Mouse (Mus musculus) forebrain, embryonic 12.5 days (tissue): ENCODE results near the gene Mfsd4b5. TPM values are rescaled to one million over a fixed set of nuclear protein-coding genes. Genes with fewer than 3 reads are reported as not detected.
"Not testable (repeated sequence)": the region's sequence is repeated elsewhere in the genome, so short reads cannot be mapped to it uniquely, and the experiment has no call there.

ENCODE experiments used
- ATAC-seq: fragments of 200-750 bp; cut with Nextera tagmentation; 2 replicates; pipeline ENCODE4 v1.8.0; 2017; ENCODE audit warnings: moderate TSS enrichment; ENCODE audit not compliant: low FRiP score
- H3K27ac ChIP-seq: fragments of 300-500 bp; sonication (generic); 2 replicates; pipeline ENCODE4 v1.5.1; 2016; ENCODE audit warnings: mild to moderate bottlenecking
- H3K27me3 ChIP-seq: fragments of 300-500 bp; sonication (generic); 2 replicates; pipeline ENCODE4 v1.6.1; 2016; ENCODE audit warnings: mild to moderate bottlenecking
- H3K36me3 ChIP-seq: fragments of 300-500 bp; sonication (generic); replicated peaks from 2 replicates; pipeline ENCODE4 v1.6.1; 2016; ENCODE audit warnings: mild to moderate bottlenecking
- H3K4me1 ChIP-seq: fragments of 300-500 bp; sonication (generic); 2 replicates; pipeline ENCODE4 v1.6.1; 2016
- H3K4me2 ChIP-seq: fragments of 300-500 bp; sonication (generic); 2 replicates; pipeline ENCODE4 v1.6.1; 2016; ENCODE audit warnings: mild to moderate bottlenecking, moderate library complexity
- H3K4me3 ChIP-seq: fragments of 300-500 bp; sonication (generic); replicated peaks from 2 replicates; pipeline ENCODE4 v1.5.1; 2016; ENCODE audit warnings: mild to moderate bottlenecking
- H3K9ac ChIP-seq: fragments of 300-500 bp; sonication (generic); 2 replicates; pipeline ENCODE4 v1.6.1; 2016; ENCODE audit warnings: mild to moderate bottlenecking
- H3K9me3 ChIP-seq: fragments of 300-500 bp; sonication (generic); 2 replicates; pipeline ENCODE4 v1.6.1; 2016
- WGBS: fragments of 180-500 bp; shearing (Covaris S2); methylation state at CpG from one replicate; pipeline ENCODE4 v1.1.7; 2016; 5-methylcytosine and 5-hydroxymethylcytosine counted together
- polyA plus RNA-seq: library from polyadenylated mRNA; unstranded; fragments of >200 nt; fragmentation: Nextera tagmentation; extraction: Ambion mirVana; gene quantifications from 2 replicates; pipeline ENCODE4 v1.2.1, GENCODE M21; 2016

The Mfsd4b5 gene
- polyA plus RNA-seq, 1 experiment from 2014 or later: not detected

DNA sequence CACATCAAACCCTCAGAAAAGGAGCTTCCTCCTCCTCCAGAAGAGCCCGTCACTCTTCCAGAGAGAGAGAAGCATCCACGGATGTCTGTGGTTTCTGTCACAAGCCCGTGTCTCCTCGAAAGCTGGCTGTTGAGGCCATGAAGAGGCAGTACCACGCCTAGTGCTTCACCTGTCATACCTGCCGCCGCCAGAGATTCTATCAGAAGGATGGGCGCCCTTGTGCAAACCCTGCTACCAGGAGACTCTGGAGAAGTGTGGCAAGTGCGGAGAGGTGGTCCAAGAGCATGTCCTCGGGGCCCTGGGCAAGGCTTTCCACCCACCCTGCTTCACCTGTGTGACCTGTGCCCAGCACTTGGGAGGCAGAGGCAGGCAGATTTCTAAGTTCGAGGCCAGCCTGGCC, 23.1 kb upstream of the Mfsd4b5 start:
- ATAC-seq: no peak
- no peak overlapping the region for H3K9ac ChIP-seq
- H3K4me3 ChIP-seq: no peak overlapping the region
- no peak overlapping the region for H3K27ac ChIP-seq
- no peaks in the 10 kb centered on the region for H3K27me3 ChIP-seq
- H3K9me3 ChIP-seq: no peaks in the 10 kb centered on the region
- 84% methylated on average over 11 of the region's 11 CpGs for WGBS
- H3K36me3 ChIP-seq: no peaks in the 10 kb centered on the region
- H3K4me1 ChIP-seq: no peaks in the 10 kb centered on the region
- no peak overlapping the region for H3K4me2 ChIP-seq

DNA sequence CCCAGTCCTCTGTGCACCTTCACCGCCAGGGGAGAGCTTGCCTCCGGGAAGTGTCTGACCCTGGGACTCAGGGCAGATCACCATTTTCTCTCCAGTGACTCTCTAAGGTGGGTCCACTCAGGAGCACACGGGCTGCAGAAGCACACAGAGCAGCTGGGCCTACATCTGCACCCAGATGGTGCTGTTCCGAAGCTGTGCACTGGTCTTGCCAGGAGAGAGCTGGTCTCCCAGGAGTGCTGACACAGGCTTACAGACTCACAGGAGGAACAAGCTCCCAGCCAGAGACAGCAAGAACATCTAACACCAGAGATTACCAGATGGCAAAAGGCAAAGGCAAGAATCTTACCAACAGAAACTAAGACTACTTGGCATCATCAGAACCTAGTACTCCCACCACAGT, 22.4 kb upstream of the Mfsd4b5 start:
- H3K9ac ChIP-seq, H3K4me2 ChIP-seq, H3K4me3 ChIP-seq, H3K4me1 ChIP-seq, H3K36me3 ChIP-seq, H3K27me3 ChIP-seq, H3K27ac ChIP-seq, H3K9me3 ChIP-seq, ATAC-seq: not testable (repeated sequence)
- 87% methylated on average over 4 of the region's 4 CpGs for WGBS

DNA sequence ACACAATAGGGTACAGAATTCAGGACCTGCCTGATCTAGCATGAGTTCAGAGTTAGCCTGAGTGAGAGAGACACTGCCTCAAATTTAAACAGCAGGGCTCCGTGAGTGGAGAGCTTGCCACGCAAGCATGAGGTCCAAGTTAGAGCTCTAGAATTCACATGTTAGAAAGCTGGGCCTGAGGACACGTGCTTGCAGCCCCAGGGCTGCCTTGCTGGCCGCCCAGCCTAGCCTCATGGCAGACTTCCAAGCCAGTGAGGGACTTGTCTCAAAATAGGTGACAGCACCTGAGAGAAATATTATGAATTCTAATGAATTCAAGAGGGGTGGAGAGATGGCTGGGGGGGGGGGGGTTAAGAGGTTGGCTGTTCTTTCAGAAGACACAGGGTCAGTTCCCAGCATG, 21.5 kb upstream of the Mfsd4b5 start:
- Histone ChIP-seq H3K36me3 (no peaks in the 10 kb centered on the region), H3K27me3 (no peaks in the 10 kb centered on the region), H3K4me1 (no peaks in the 10 kb centered on the region)

DNA sequence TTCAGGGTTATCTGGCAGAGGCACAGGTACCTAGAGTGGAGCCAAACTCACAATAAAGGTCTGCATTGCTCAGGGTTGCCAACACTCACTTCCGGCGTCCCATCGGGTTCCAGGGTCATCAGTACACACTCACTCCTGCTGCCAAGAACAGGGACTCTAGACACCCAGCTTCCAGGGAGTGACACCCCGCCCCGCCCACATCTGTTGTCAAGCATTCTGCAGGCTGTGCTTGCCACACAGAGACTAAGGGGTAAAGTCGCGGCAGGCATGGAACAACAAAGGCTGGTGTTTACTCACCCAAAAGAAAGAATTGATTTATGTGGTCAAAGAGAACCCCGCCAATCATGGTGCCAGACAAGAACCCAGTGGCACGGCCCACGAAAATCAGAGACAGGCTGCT, 20.5 kb upstream of the Mfsd4b5 start:
- no peak overlapping the region for H3K4me3 ChIP-seq
- no peaks in the 10 kb centered on the region for H3K9me3 ChIP-seq
- H3K9ac ChIP-seq: no peak overlapping the region
- ATAC-seq: no peak
- WGBS: 51% methylated on average over 10 of the region's 10 CpGs
- H3K4me2 ChIP-seq: no peak overlapping the region
- H3K4me1 ChIP-seq: no peaks in the 10 kb centered on the region
- no peaks in the 10 kb centered on the region for H3K27me3 ChIP-seq
- H3K27ac ChIP-seq: no peak overlapping the region
- H3K36me3 ChIP-seq: no peaks in the 10 kb centered on the region

More for the DNA sequence above, 21.5 kb upstream of the Mfsd4b5 start:
- no peaks in the 10 kb centered on the region for H3K9me3 ChIP-seq
- no peak overlapping the region for H3K27ac ChIP-seq
- H3K4me2 ChIP-seq: no peak overlapping the region
- no peak for ATAC-seq
- WGBS: 87% methylated on average over 4 of the region's 4 CpGs
- no peak overlapping the region for H3K4me3 ChIP-seq
- no peak overlapping the region for H3K9ac ChIP-seq

DNA sequence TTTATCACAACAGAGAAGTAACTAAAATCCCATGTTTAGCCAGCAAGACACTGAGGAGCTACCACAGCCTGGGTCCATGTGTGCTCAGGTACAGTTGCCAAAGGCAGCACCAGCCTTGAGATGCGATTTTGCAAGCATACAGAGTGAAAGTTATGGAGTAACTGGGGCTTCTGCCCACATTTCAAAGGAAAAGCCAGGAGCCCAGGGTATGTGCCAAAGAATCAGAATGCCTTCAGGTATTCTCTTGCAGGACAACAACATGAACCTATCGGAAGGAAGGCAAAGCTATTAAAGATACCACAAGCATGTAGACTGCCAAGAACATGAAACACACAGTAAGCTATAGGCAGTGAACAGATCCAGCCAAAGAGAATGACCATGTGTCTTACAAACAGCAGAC, 14.3 kb upstream of the Mfsd4b5 start:
- Histone ChIP-seq H3K27ac (no peak overlapping the region), H3K9me3 (no peaks in the 10 kb centered on the region), H3K27me3 (no peaks in the 10 kb centered on the region), H3K4me1 (no peaks in the 10 kb centered on the region), H3K9ac (no peak overlapping the region), H3K4me2 (no peak overlapping the region), H3K4me3 (no peak overlapping the region), H3K36me3 (no peaks in the 10 kb centered on the region)
- 89% methylated on average over 2 of the region's 2 CpGs for WGBS
- no peak for ATAC-seq

DNA sequence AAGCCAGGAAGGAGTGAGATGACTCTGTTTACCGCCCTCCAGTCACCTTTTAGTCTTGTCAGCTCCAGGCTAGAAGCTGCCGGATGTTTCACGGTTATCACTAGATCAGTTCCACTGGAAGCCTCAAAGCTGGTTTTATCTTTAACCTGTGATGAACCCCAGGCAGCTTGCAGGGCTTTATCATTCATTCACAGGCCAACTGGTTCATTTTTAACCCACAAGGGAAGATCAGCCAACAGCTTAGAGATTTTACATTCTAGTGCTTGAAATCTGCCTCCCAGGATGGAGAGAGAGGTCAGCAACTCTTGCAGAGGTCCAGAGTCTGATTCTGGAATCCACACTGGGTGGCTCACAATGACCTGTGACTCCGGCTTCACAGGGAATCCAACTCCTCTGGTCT, 4.7 kb upstream of the Mfsd4b5 start:
- Histone ChIP-seq H3K9me3 (no peaks in the 10 kb centered on the region), H3K4me2 (no peak overlapping the region), H3K36me3 (no peaks in the 10 kb centered on the region), H3K27ac (no peak overlapping the region), H3K4me3 (no peak overlapping the region), H3K27me3 (no peaks in the 10 kb centered on the region), H3K9ac (no peak overlapping the region), H3K4me1 (no peaks in the 10 kb centered on the region)
- no peak for ATAC-seq
- WGBS: 80% methylated on average over 4 of the region's 4 CpGs

DNA sequence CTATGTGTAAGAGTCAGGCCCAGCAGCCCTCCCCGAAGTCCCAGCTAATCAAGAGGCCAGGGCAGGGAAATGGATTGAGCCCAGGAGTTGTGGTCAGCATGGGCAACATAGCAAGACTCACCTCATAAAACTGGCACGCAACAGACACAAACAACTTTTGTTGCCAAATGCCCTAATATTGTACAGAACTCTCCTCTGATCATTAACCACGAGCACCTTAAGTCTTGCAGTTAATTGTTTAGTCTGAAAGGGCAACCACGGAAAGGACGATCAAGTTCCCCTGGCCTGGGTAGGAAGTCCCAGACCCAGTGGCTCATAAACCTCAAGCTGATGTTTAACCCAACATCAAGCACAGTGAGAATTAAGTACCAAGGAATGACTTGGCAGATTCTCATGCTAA, 3.8 kb downstream of the Mfsd4b5 start:
- H3K27me3 ChIP-seq: no peaks in the 10 kb centered on the region
- H3K9me3 ChIP-seq: peaks cover 10% of the 10 kb centered on the region
- H3K36me3 ChIP-seq: no peaks in the 10 kb centered on the region
- H3K4me2 ChIP-seq: no peak overlapping the region
- no peak for ATAC-seq
- no peak overlapping the region for H3K4me3 ChIP-seq
- WGBS: 67% methylated on average over 5 of the region's 5 CpGs
- no peaks in the 10 kb centered on the region for H3K4me1 ChIP-seq
- H3K9ac ChIP-seq: no peak overlapping the region
- H3K27ac ChIP-seq: no peak overlapping the region

DNA sequence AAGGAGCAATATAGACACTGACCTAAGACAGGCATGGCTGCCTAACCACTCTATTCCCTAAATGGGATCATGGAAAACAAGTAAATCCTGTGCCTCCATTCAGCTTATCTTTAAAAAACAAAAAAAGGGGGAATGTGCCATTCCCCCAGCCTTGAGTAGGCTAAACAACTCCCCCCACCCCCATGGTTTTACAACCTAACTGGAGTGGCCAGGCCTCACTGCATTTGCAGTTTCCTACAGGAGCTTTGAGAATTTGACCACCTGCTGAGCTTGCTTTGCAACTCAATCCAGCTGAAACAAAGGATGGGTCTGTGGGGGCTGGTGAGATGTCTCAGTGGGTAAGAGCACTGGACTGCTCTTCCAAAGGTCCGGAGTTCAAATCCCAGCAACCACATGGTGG, 8.2 kb downstream of the Mfsd4b5 start:
- Histone ChIP-seq H3K4me3 (no peak overlapping the region), H3K4me2 (no peak overlapping the region)

DNA sequence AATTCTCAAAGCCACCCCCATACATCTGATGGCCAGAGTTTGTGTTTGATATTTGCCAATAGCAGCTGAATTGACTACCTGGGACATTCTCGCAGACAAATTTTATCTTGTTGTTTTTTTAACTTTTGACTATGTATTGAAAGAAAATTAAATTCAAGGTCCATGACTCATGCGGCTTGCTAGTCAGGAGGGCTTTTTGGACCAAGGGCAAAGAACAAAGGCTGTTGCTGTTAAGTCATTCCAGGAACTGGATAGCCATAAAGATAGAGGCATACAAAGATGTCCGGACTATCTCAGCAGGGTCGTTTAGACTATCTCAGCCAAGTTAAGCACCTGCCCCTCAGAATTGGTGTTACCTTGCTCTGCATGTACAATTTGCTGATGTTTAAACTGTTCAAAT, 9.1 kb downstream of the Mfsd4b5 start:
- H3K27me3 ChIP-seq: no peaks in the 10 kb centered on the region
- H3K27ac ChIP-seq: no peak overlapping the region
- no peak overlapping the region for H3K4me3 ChIP-seq
- no peak overlapping the region for H3K4me2 ChIP-seq
- no peaks in the 10 kb centered on the region for H3K36me3 ChIP-seq
- no peak for ATAC-seq
- H3K9ac ChIP-seq: no peak overlapping the region
- peaks cover 16% of the 10 kb centered on the region for H3K9me3 ChIP-seq
- 93% methylated on average over 4 of the region's 4 CpGs for WGBS
- H3K4me1 ChIP-seq: no peaks in the 10 kb centered on the region

More for the DNA sequence above, 8.2 kb downstream of the Mfsd4b5 start:
- Histone ChIP-seq H3K27me3 (no peaks in the 10 kb centered on the region), H3K4me1 (no peaks in the 10 kb centered on the region), H3K27ac (no peak overlapping the region), H3K9ac (no peak overlapping the region), H3K9me3 (peaks cover 16% of the 10 kb centered on the region), H3K36me3 (no peaks in the 10 kb centered on the region)
- 96% methylated on average over 1 of the region's 1 CpGs for WGBS
- ATAC-seq: no peak

DNA sequence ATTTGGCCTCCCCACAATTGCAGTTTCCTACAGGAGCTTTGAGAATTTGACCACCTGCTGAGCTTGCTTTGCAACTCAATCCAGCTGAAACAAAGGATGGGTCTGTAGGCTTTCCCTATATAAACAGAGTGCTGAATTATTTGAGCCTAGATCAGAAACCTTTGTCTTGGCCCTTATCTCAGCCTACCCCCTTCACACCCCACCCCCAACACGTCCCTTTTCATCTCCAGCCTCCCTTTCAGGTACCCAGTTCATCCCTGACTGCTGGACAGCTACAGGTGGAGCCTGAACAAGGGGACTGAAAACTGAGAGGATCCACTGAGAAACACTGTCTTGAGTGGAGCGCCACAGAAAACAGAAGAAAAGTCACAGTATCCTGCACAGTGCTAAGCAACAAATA, 10.7 kb downstream of the Mfsd4b5 start:
- H3K27ac ChIP-seq: no peak overlapping the region
- H3K27me3 ChIP-seq: no peaks in the 10 kb centered on the region
- no peak overlapping the region for H3K4me2 ChIP-seq
- H3K4me1 ChIP-seq: no peaks in the 10 kb centered on the region
- H3K9me3 ChIP-seq: peaks cover 16% of the 10 kb centered on the region
- H3K9ac ChIP-seq: no peak overlapping the region
- no peak for ATAC-seq
- H3K36me3 ChIP-seq: no peaks in the 10 kb centered on the region
- 40% methylated on average over 2 of the region's 2 CpGs for WGBS
- no peak overlapping the region for H3K4me3 ChIP-seq

DNA sequence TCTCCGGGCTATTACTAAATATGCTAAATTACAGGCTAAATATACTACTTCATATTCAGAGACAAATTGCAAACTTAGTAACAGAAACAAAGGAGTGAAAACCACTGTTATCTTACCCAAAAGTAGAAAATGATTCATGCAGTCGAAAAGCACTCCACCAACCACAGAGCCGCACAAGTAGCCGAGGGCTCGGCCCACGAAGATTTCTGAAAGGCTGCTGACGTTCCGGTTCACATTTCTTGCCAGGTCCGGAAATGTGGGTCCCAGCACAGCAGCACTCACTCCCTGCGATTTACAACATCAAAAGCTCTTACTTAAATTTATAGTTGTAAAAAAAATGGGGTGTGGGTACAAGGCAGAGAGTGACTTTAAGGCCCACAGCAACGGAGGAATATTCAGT, 11.5 kb downstream of the Mfsd4b5 start:
- Histone ChIP-seq H3K4me2 (no peak overlapping the region), H3K27me3 (no peaks in the 10 kb centered on the region), H3K4me3 (no peak overlapping the region), H3K36me3 (no peaks in the 10 kb centered on the region), H3K4me1 (no peaks in the 10 kb centered on the region), H3K9ac (no peak overlapping the region), H3K9me3 (peaks cover 16% of the 10 kb centered on the region), H3K27ac (no peak overlapping the region)
- no peak for ATAC-seq
- WGBS: 72% methylated on average over 11 of the region's 11 CpGs

DNA sequence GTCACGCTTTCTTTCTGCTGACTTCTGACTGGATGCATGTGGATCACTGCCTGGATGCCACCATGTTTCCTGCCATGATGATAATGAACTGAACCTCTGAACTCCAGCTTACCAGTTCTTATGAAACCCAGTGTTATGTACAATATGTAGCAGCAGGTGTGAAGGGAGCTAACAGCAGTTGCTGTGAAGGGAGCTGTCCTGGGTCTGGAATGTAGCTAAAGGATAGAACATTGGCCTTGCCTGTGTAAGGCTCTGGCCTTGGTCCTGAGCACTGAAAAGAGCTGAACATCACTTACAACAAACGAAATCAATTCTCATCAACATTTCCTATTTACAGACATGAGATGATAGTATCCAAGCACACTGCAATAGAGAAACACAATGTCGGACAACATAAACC, 18.9 kb downstream of the Mfsd4b5 start:
- Histone ChIP-seq H3K4me1 (no peaks in the 10 kb centered on the region), H3K27me3 (no peaks in the 10 kb centered on the region), H3K4me3 (no peak overlapping the region), H3K27ac (no peak overlapping the region), H3K9ac (no peak overlapping the region), H3K9me3 (no peaks in the 10 kb centered on the region), H3K4me2 (no peak overlapping the region), H3K36me3 (no peaks in the 10 kb centered on the region)
- ATAC-seq: no peak
- WGBS: 86% methylated on average over 3 of the region's 3 CpGs

DNA sequence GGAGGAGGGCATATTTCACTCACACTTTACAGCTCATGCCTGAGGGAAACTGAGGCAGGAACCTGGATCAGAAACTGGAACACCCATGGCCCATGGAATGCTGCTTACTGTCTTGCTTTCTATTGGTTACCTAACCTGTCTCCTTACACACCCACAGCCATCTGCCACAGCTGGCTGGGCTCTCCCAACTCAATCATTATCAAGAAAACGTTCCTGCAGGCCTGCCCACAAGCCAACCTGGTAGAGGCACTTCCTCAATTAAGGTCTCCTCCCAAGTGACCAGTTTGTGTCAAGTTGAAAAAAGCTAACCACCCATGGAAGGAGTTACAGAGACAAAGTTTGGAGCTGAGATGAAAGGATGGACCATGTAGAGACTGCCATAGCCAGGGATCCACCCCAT, 24.5 kb downstream of the Mfsd4b5 start:
- H3K36me3 ChIP-seq: no peaks in the 10 kb centered on the region
- H3K4me1 ChIP-seq: peaks cover 11% of the 10 kb centered on the region; the same call in 1 of the 2 replicates
- H3K27me3 ChIP-seq: peaks cover 10% of the 10 kb centered on the region
- no peak overlapping the region for H3K4me2 ChIP-seq
- H3K9ac ChIP-seq: no peak overlapping the region
- 61% methylated on average over 1 of the region's 1 CpGs for WGBS
- no peak overlapping the region for H3K4me3 ChIP-seq
- H3K27ac ChIP-seq: no peak overlapping the region
- no peaks in the 10 kb centered on the region for H3K9me3 ChIP-seq
- no peak for ATAC-seq

DNA sequence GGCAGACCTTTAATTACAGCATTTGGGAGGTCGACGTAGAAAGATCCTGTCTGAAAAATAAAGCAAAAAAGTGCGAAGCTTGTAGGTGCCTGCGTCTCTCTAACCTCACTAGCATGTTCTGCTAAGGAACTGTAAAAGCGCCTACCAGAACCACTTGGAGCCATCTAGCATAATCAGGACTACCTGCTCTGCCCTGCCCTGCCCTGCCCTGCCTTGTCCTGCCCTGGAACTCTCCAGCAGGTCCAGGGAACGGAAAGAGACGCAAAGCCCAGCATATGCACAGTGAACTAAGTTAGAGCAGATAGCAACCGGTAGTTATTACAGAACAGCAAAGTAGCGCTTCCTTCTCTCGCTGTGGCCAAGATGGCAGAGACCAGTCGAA, 26.0 kb downstream of the Mfsd4b5 start:
- no peak overlapping the region for H3K27ac ChIP-seq
- ATAC-seq: peak; percentile 49
- H3K9ac ChIP-seq: no peak overlapping the region
- peak overlapping the region; percentile 96 for H3K4me2 ChIP-seq
- H3K27me3 ChIP-seq: peaks cover 10% of the 10 kb centered on the region
- H3K4me1 ChIP-seq: peaks cover 11% of the 10 kb centered on the region; the same call in 1 of the 2 replicates
- H3K9me3 ChIP-seq: no peaks in the 10 kb centered on the region
- 45% methylated on average over 11 of the region's 11 CpGs for WGBS
- peak overlapping the region; percentile 54; the same call in 1 of the 2 replicates for H3K4me3 ChIP-seq
- H3K36me3 ChIP-seq: no peaks in the 10 kb centered on the region
